28 mouse cellular contexts compared by ENCODE assay signal in genomic region chr6:18665992-18666391, GRCm38 (mm10).
DNase-seq lines count a peak whose midpoint lies in the region; ATAC-seq lines count a peak whose summit lies in the region.
"Had no signal": no experiment of that assay in that cellular context is flagged by ENCODE, and none has a peak within 500 bp of the region (broad histone marks: within the 10 kb centered on the region; RNA-seq: fewer than 3 reads in every experiment).

No protein-coding gene starts in this region.

- 0 out of 2 replicates have a peak, but pooled peaks have one; percentile 16 for ATAC-seq in hindbrain, embryonic 12.5 days (ENCODE audit: low FRiP score)
- ATAC-seq in hindbrain, embryonic 16.5 days, result no peak
- ATAC-seq in neural tube, embryonic 11.5 days (ENCODE audit: insufficient read depth, low FRiP score, low TSS enrichment), result peak; percentile 48; the same call in 1 of the 2 replicates
- peak; percentile 65; the same call in 1 of the 2 replicates for ATAC-seq in neural tube, embryonic 13.5 days (ENCODE audit: low read depth)
- ATAC-seq: activated CD4-positive, CD25-positive, alpha-beta regulatory T cell, adult 4 months; CD4-positive, CD25-positive, alpha-beta regulatory T cell, adult 4 months; forebrain, embryonic 14.5 days; forebrain, embryonic 16.5 days; Patski had no signal

- no peaks in the 10 kb centered on the region for H3K27me3 ChIP-seq in hindbrain, embryonic 12.5 days
- no peaks in the 10 kb centered on the region for H3K27me3 ChIP-seq in hindbrain, embryonic 16.5 days (replicated peaks; ENCODE audit: control insufficient read depth, insufficient read depth, low read length)
- no peaks in the 10 kb centered on the region for H3K27me3 ChIP-seq in neural tube, embryonic 11.5 days (ENCODE audit: control insufficient read depth, insufficient read depth, low read length)
- no peaks in the 10 kb centered on the region for H3K27me3 ChIP-seq in neural tube, embryonic 13.5 days
- H3K27me3 ChIP-seq: CH12.LX; embryonic facial prominence, embryonic 13.5 days; embryonic facial prominence, embryonic 15.5 days; forebrain, embryonic 12.5 days had no signal

- no peaks in the 10 kb centered on the region for H3K4me1 ChIP-seq in hindbrain, embryonic 12.5 days
- no peaks in the 10 kb centered on the region for H3K4me1 ChIP-seq in hindbrain, embryonic 16.5 days (ENCODE audit: control insufficient read depth, insufficient read depth, low read depth, low read length)
- H3K4me1 ChIP-seq in neural tube, embryonic 11.5 days (ENCODE audit: control insufficient read depth, insufficient read depth, low read length), result no peaks in the 10 kb centered on the region
- H3K4me1 ChIP-seq in neural tube, embryonic 13.5 days (replicated peaks), result peaks cover 6% of the 10 kb centered on the region; the same call in 1 of the 2 replicates
- H3K4me1 ChIP-seq: embryonic facial prominence, embryonic 13.5 days; embryonic facial prominence, embryonic 15.5 days; forebrain, embryonic 10.5 days; forebrain, embryonic 12.5 days had no signal

- no peaks in the 10 kb centered on the region for H3K9me3 ChIP-seq in hindbrain, embryonic 12.5 days (replicated peaks)
- no peaks in the 10 kb centered on the region for H3K9me3 ChIP-seq in hindbrain, embryonic 16.5 days (ENCODE audit: control insufficient read depth, low read length)
- H3K9me3 ChIP-seq in neural tube, embryonic 11.5 days (ENCODE audit: control insufficient read depth, low read length), result no peaks in the 10 kb centered on the region
- H3K9me3 ChIP-seq in neural tube, embryonic 13.5 days, result no peaks in the 10 kb centered on the region
- H3K9me3 ChIP-seq: embryonic facial prominence, embryonic 13.5 days; embryonic facial prominence, embryonic 15.5 days; forebrain, embryonic 10.5 days; forebrain, embryonic 12.5 days; G1E had no signal

- no peak overlapping the region for H3K4me3 ChIP-seq in hindbrain, embryonic 12.5 days
- no peak overlapping the region for H3K4me3 ChIP-seq in hindbrain, embryonic 16.5 days (ENCODE audit: low read length)
- no peak overlapping the region for H3K4me3 ChIP-seq in neural tube, embryonic 11.5 days (ENCODE audit: low read depth, low read length)
- H3K4me3 ChIP-seq in neural tube, embryonic 13.5 days, result no peak overlapping the region
- H3K4me3 ChIP-seq: embryonic facial prominence, embryonic 13.5 days; embryonic facial prominence, embryonic 15.5 days; erythroblast, embryonic 14.5 days; forebrain, embryonic 10.5 days; forebrain, embryonic 12.5 days had no signal

- no peak overlapping the region for H3K9ac ChIP-seq in hindbrain, embryonic 12.5 days
- H3K9ac ChIP-seq in hindbrain, embryonic 16.5 days (ENCODE audit: low read depth, low read length), result no peak overlapping the region
- no peak overlapping the region for H3K9ac ChIP-seq in neural tube, embryonic 11.5 days (ENCODE audit: low read length)
- H3K9ac ChIP-seq in neural tube, embryonic 13.5 days, result no peak overlapping the region
- H3K9ac ChIP-seq: embryonic facial prominence, embryonic 13.5 days; embryonic facial prominence, embryonic 15.5 days; forebrain, embryonic 12.5 days had no signal

- 70% methylated on average over 4 of the region's 4 CpGs for WGBS in hindbrain, embryonic 12.5 days
- WGBS in hindbrain, embryonic 16.5 days, result 59% methylated on average over 4 of the region's 4 CpGs
- WGBS in neural tube, embryonic 11.5 days, result 74% methylated on average over 4 of the region's 4 CpGs
- 54% methylated on average over 4 of the region's 4 CpGs for WGBS in neural tube, embryonic 13.5 days

- H3K36me3 ChIP-seq in hindbrain, embryonic 12.5 days, result no peaks in the 10 kb centered on the region
- no peaks in the 10 kb centered on the region for H3K36me3 ChIP-seq in hindbrain, embryonic 16.5 days (ENCODE audit: control insufficient read depth, insufficient read depth, low read length)
- no peaks in the 10 kb centered on the region for H3K36me3 ChIP-seq in neural tube, embryonic 11.5 days (ENCODE audit: control insufficient read depth, insufficient read depth, low read length)
- no peaks in the 10 kb centered on the region for H3K36me3 ChIP-seq in neural tube, embryonic 13.5 days
- H3K36me3 ChIP-seq: embryonic facial prominence, embryonic 13.5 days; embryonic facial prominence, embryonic 15.5 days; forebrain, embryonic 10.5 days; forebrain, embryonic 12.5 days; G1E had no signal

- H3K27ac ChIP-seq in hindbrain, embryonic 12.5 days, result no peak overlapping the region
- H3K27ac ChIP-seq in hindbrain, embryonic 16.5 days (ENCODE audit: low read depth, low read length), result no peak overlapping the region
- H3K27ac ChIP-seq in neural tube, embryonic 11.5 days (ENCODE audit: low read depth, low read length), result no peak overlapping the region
- H3K27ac ChIP-seq in neural tube, embryonic 13.5 days (replicated peaks), result 0 out of 2 replicates have a peak overlapping the region, but pooled peaks have one; percentile 14
- H3K27ac ChIP-seq: embryonic facial prominence, embryonic 13.5 days; embryonic facial prominence, embryonic 15.5 days; forebrain, embryonic 10.5 days; forebrain, embryonic 12.5 days had no signal

- DNase-seq in neural tube, embryonic 11.5 days (ENCODE audit: low spot score), result no peak
- no peak for DNase-seq in neural tube, embryonic 10.5 days (ENCODE audit: extremely low spot score, low spot score)
- no peak for DNase-seq in adrenal gland, postnatal 14 days
- DNase-seq: adrenal gland, adult 8-10 months; adrenal gland, postnatal 25 days; B cell, adult 2 months; cerebellum, adult 11 months; cerebellum, adult 18-20 months; cerebellum, adult 8-10 months; cerebellum, adult 9-11 months; cerebellum, postnatal 14 days; cerebellum, postnatal 36 days; embryo, embryonic 11 days had no signal

- no peak overlapping the region for H3K4me2 ChIP-seq in hindbrain, embryonic 12.5 days (replicated peaks)
- H3K4me2 ChIP-seq in hindbrain, embryonic 16.5 days (ENCODE audit: low read length), result no peak overlapping the region
- no peak overlapping the region for H3K4me2 ChIP-seq in neural tube, embryonic 11.5 days (ENCODE audit: low read depth)
- no peak overlapping the region for H3K4me2 ChIP-seq in neural tube, embryonic 13.5 days
- H3K4me2 ChIP-seq: embryonic facial prominence, embryonic 13.5 days; embryonic facial prominence, embryonic 15.5 days; forebrain, embryonic 12.5 days had no signal
